Mouse (Mus musculus): Measurements from ENCODE around the gene Cit.

The Cit gene

GRCm38 (mm10) chr5:116039706-116040105 lies 194.6 kb downstream of the Cit start:
- DNase-seq (ENCODE audit: low spot score) = no peak

GRCm38 (mm10) chr5:116042241-116042640 lies 197.2 kb downstream of the Cit start:
- DNase-seq (ENCODE audit: low spot score) = no peak

- no peak for DNase-seq (ENCODE audit: low spot score)
These were observed 200.5 kb downstream of the Cit start for GRCm38 (mm10) chr5:116045581-116045980.

GRCm38 (mm10) chr5:116046246-116046645 lies 201.2 kb downstream of the Cit start:
- DNase-seq (ENCODE audit: low spot score) = no peak

GRCm38 (mm10) chr5:116048321-116048720 lies 203.2 kb downstream of the Cit start:
- no peak for DNase-seq (ENCODE audit: low spot score)

- DNase-seq (ENCODE audit: low spot score) = no peak
These were observed 204.7 kb downstream of the Cit start for GRCm38 (mm10) chr5:116049821-116050220.

GRCm38 (mm10) chr5:116052171-116052570 lies 207.1 kb downstream of the Cit start:
- no peak for DNase-seq (ENCODE audit: low spot score)

GRCm38 (mm10) chr5:116052826-116053225 lies 207.7 kb downstream of the Cit start:
- no peak for DNase-seq (ENCODE audit: low spot score)

All from embryo, embryonic 10.5 days (tissue).